Mouse (Mus musculus): Measurements from ENCODE around the gene 4921530L21Rik. TPM values are rescaled to one million over a fixed set of nuclear protein-coding genes. Genes with fewer than 3 reads are reported as not detected.

The 4921530L21Rik gene
- not detected in 2 replicates for polyA plus RNA-seq (2014; fragmentation: Nextera tagmentation; extraction: Ambion mirVana)

- Histone ChIP-seq H3K4me2 (ENCODE audit: low read depth, low read length, severe bottlenecking) (no peak within 1 kb of the TSS), H3K27me3 (ENCODE audit: control insufficient read depth, insufficient read depth, low read length) (no peaks in the 10 kb centered on the region), H3K9ac (ENCODE audit: low read length) (no peak within 1 kb of the TSS), H3K4me3 (ENCODE audit: low read depth, low read length) (no peak within 1 kb of the TSS), H3K9me3 (ENCODE audit: control insufficient read depth, low read length) (no peaks in the 10 kb centered on the region), H3K27ac (ENCODE audit: low read depth, low read length) (no peak within 1 kb of the TSS), H3K4me1 (replicated peaks; ENCODE audit: control insufficient read depth, insufficient read depth, low read length) (no peaks in the 10 kb centered on the region), H3K36me3 (ENCODE audit: control insufficient read depth, insufficient read depth, low read length) (no peaks in the 10 kb centered on the region)
- ATAC-seq (replicated peaks; ENCODE audit: low FRiP score) (no peak), DNase-seq (ENCODE audit: low spot score) (no peak)
- WGBS: 98% methylated on average over 1 of the region's 1 CpGs
These were observed at the start of gene 4921530L21Rik for GRCm38 (mm10) chr14:95880954-95881353. 4921530L21Rik (plus strand) TSS chr14:95881254.

- Histone ChIP-seq H3K27me3 (ENCODE audit: control insufficient read depth, insufficient read depth, low read length) (no peaks in the 10 kb centered on the region), H3K36me3 (ENCODE audit: control insufficient read depth, insufficient read depth, low read length) (no peaks in the 10 kb centered on the region), H3K4me2 (ENCODE audit: low read depth, low read length, severe bottlenecking) (no peak overlapping the region), H3K9ac (ENCODE audit: low read length) (no peak overlapping the region), H3K4me1 (replicated peaks; ENCODE audit: control insufficient read depth, insufficient read depth, low read length) (no peaks in the 10 kb centered on the region), H3K9me3 (ENCODE audit: control insufficient read depth, low read length) (no peaks in the 10 kb centered on the region), H3K4me3 (ENCODE audit: low read depth, low read length) (no peak overlapping the region), H3K27ac (ENCODE audit: low read depth, low read length) (no peak overlapping the region)
- no peak for ATAC-seq (replicated peaks; ENCODE audit: low FRiP score)
- WGBS: 52% methylated on average over 3 of the region's 3 CpGs
- no peak for DNase-seq (ENCODE audit: low spot score)
These were observed 47.2 kb upstream of the 4921530L21Rik start for GRCm38 (mm10) chr14:95833866-95834265.

GRCm38 (mm10) chr14:95862981-95863380, 18.1 kb upstream of the 4921530L21Rik start:
- Histone ChIP-seq H3K4me3 (ENCODE audit: low read depth, low read length) (no peak overlapping the region), H3K27ac (ENCODE audit: low read depth, low read length) (no peak overlapping the region), H3K36me3 (ENCODE audit: control insufficient read depth, insufficient read depth, low read length) (no peaks in the 10 kb centered on the region), H3K4me1 (replicated peaks; ENCODE audit: control insufficient read depth, insufficient read depth, low read length) (peaks cover 3% of the 10 kb centered on the region; the same call in 1 of the 2 replicates), H3K4me2 (ENCODE audit: low read depth, low read length, severe bottlenecking) (no peak overlapping the region), H3K9me3 (ENCODE audit: control insufficient read depth, low read length) (no peaks in the 10 kb centered on the region), H3K9ac (ENCODE audit: low read length) (no peak overlapping the region), H3K27me3 (ENCODE audit: control insufficient read depth, insufficient read depth, low read length) (no peaks in the 10 kb centered on the region)
- ATAC-seq (replicated peaks; ENCODE audit: low FRiP score) (no peak), DNase-seq (ENCODE audit: low spot score) (no peak)
- WGBS: 87% methylated on average over 3 of the region's 3 CpGs

- Histone ChIP-seq H3K4me3 (ENCODE audit: low read depth, low read length) (no peak overlapping the region), H3K4me1 (replicated peaks; ENCODE audit: control insufficient read depth, insufficient read depth, low read length) (peaks cover 3% of the 10 kb centered on the region; the same call in 1 of the 2 replicates), H3K9me3 (ENCODE audit: control insufficient read depth, low read length) (no peaks in the 10 kb centered on the region), H3K4me2 (ENCODE audit: low read depth, low read length, severe bottlenecking) (no peak overlapping the region), H3K27me3 (ENCODE audit: control insufficient read depth, insufficient read depth, low read length) (no peaks in the 10 kb centered on the region), H3K27ac (ENCODE audit: low read depth, low read length) (no peak overlapping the region), H3K9ac (ENCODE audit: low read length) (no peak overlapping the region), H3K36me3 (ENCODE audit: control insufficient read depth, insufficient read depth, low read length) (no peaks in the 10 kb centered on the region)
- 55% methylated on average over 7 of the region's 7 CpGs for WGBS
- ATAC-seq (replicated peaks; ENCODE audit: low FRiP score) (peak; percentile 69), DNase-seq (ENCODE audit: low spot score) (no peak)
These were observed 15.2 kb upstream of the 4921530L21Rik start for GRCm38 (mm10) chr14:95865676-95866416.

- no peak for DNase-seq (ENCODE audit: low spot score)
- no peaks in the 10 kb centered on the region for H3K9me3 ChIP-seq (ENCODE audit: control insufficient read depth, low read length)
- no peak overlapping the region for H3K4me3 ChIP-seq (ENCODE audit: low read depth, low read length)
- H3K27me3 ChIP-seq (ENCODE audit: control insufficient read depth, insufficient read depth, low read length): no peaks in the 10 kb centered on the region
- no peaks in the 10 kb centered on the region for H3K4me1 ChIP-seq (replicated peaks; ENCODE audit: control insufficient read depth, insufficient read depth, low read length)
- no peak for ATAC-seq (replicated peaks; ENCODE audit: low FRiP score)
- 82% methylated on average over 5 of the region's 5 CpGs for WGBS
- H3K27ac ChIP-seq (ENCODE audit: low read depth, low read length): no peak overlapping the region
- no peak overlapping the region for H3K9ac ChIP-seq (ENCODE audit: low read length)
- H3K4me2 ChIP-seq (ENCODE audit: low read depth, low read length, severe bottlenecking): no peak overlapping the region
- no peaks in the 10 kb centered on the region for H3K36me3 ChIP-seq (ENCODE audit: control insufficient read depth, insufficient read depth, low read length)
These were observed 9.0 kb upstream of the 4921530L21Rik start for GRCm38 (mm10) chr14:95872020-95872419.

- no peak overlapping the region for H3K9ac ChIP-seq (ENCODE audit: low read length)
- H3K4me3 ChIP-seq (ENCODE audit: low read depth, low read length): no peak overlapping the region
- H3K4me1 ChIP-seq (replicated peaks; ENCODE audit: control insufficient read depth, insufficient read depth, low read length): no peaks in the 10 kb centered on the region
- 70% methylated on average over 3 of the region's 3 CpGs for WGBS
- no peak overlapping the region for H3K27ac ChIP-seq (ENCODE audit: low read depth, low read length)
- no peak for DNase-seq (ENCODE audit: low spot score)
- no peaks in the 10 kb centered on the region for H3K9me3 ChIP-seq (ENCODE audit: control insufficient read depth, low read length)
- no peak overlapping the region for H3K4me2 ChIP-seq (ENCODE audit: low read depth, low read length, severe bottlenecking)
- no peaks in the 10 kb centered on the region for H3K27me3 ChIP-seq (ENCODE audit: control insufficient read depth, insufficient read depth, low read length)
- no peaks in the 10 kb centered on the region for H3K36me3 ChIP-seq (ENCODE audit: control insufficient read depth, insufficient read depth, low read length)
- no peak for ATAC-seq (replicated peaks; ENCODE audit: low FRiP score)
These were observed 4.1 kb upstream of the 4921530L21Rik start for GRCm38 (mm10) chr14:95876785-95877510.

- H3K36me3 ChIP-seq (ENCODE audit: control insufficient read depth, insufficient read depth, low read length): no peaks in the 10 kb centered on the region
- no peaks in the 10 kb centered on the region for H3K4me1 ChIP-seq (replicated peaks; ENCODE audit: control insufficient read depth, insufficient read depth, low read length)
- no peak overlapping the region for H3K4me3 ChIP-seq (ENCODE audit: low read depth, low read length)
- no peak overlapping the region for H3K4me2 ChIP-seq (ENCODE audit: low read depth, low read length, severe bottlenecking)
- DNase-seq (ENCODE audit: low spot score) (no peak), ATAC-seq (replicated peaks; ENCODE audit: low FRiP score) (no peak)
- WGBS: 93% methylated on average over 1 of the region's 1 CpGs
- H3K27me3 ChIP-seq (ENCODE audit: control insufficient read depth, insufficient read depth, low read length): no peaks in the 10 kb centered on the region
- no peaks in the 10 kb centered on the region for H3K9me3 ChIP-seq (ENCODE audit: control insufficient read depth, low read length)
- no peak overlapping the region for H3K9ac ChIP-seq (ENCODE audit: low read length)
- H3K27ac ChIP-seq (ENCODE audit: low read depth, low read length): no peak overlapping the region
These were observed 3.5 kb upstream of the 4921530L21Rik start for GRCm38 (mm10) chr14:95877548-95877947.

- Histone ChIP-seq H3K9ac (ENCODE audit: low read length) (no peak overlapping the region), H3K9me3 (ENCODE audit: control insufficient read depth, low read length) (no peaks in the 10 kb centered on the region), H3K4me1 (replicated peaks; ENCODE audit: control insufficient read depth, insufficient read depth, low read length) (no peaks in the 10 kb centered on the region), H3K36me3 (ENCODE audit: control insufficient read depth, insufficient read depth, low read length) (no peaks in the 10 kb centered on the region), H3K4me3 (ENCODE audit: low read depth, low read length) (no peak overlapping the region), H3K27ac (ENCODE audit: low read depth, low read length) (no peak overlapping the region), H3K4me2 (ENCODE audit: low read depth, low read length, severe bottlenecking) (no peak overlapping the region), H3K27me3 (ENCODE audit: control insufficient read depth, insufficient read depth, low read length) (no peaks in the 10 kb centered on the region)
- DNase-seq (ENCODE audit: low spot score) (no peak), ATAC-seq (replicated peaks; ENCODE audit: low FRiP score) (peak; percentile 72)
- 35% methylated on average over 6 of the region's 6 CpGs for WGBS
These were observed 18.4 kb downstream of the 4921530L21Rik start for GRCm38 (mm10) chr14:95899458-95899857.

Data from forebrain, embryonic 11.5 days (tissue).